Mouse (Mus musculus): Measurements from ENCODE around the gene Abtb2. TPM values are rescaled to one million over a fixed set of nuclear protein-coding genes. Genes with fewer than 3 reads are reported as not detected.

Gene Abtb2
- total RNA-seq, 2 experiments from 2014 or later = 7.7 to 8.3 TPM

GRCm38 (mm10) chr2:103728027-103728540 is 162.0 kb downstream of the Abtb2 start:
- DNase-seq (ENCODE audit: low spot score in 2 of 2) = no peak

DNA sequence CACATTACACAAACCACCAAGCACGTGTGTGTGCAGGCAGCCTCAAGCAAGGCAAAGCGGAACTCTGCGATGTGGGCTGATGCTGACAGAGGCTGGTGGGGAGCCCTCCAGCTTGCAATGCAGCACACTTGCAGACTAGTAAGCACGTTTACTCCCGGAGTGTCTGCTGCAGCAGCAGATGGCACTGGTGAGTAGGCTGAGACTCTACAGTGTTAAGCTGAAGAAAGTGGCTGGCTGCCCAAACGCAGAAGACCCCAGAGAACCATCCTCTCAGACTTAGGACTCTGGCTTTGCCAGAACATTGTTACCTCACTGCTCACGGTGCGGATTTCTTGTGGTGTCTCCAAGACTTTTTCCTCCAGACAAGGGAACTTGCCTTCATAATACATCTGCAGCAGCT is 164.9 kb downstream of the Abtb2 start:
- DNase-seq (ENCODE audit: low spot score in 2 of 2) = peak; percentile 63 to 76

DNA sequence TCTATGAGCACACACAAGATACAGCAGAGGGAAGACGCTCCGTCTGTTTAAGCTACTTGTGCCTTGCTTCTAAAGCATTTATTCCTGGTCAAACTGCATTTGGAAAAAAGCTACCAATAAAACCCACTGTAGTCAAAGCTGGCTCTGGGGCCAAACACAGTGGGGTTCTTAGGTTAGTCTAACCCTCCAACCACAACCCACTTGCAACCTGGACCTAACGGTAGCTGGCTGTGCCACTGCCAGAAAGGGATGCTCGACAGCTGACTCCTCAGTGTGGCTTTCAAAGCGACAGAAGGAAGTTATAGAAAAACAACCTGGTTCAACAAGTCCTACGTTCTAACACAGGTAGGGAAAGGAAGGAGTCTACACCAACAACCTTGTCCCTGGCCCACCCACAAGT is 165.3 kb downstream of the Abtb2 start:
- DNase-seq (ENCODE audit: low spot score in 2 of 2) = no peak

DNA sequence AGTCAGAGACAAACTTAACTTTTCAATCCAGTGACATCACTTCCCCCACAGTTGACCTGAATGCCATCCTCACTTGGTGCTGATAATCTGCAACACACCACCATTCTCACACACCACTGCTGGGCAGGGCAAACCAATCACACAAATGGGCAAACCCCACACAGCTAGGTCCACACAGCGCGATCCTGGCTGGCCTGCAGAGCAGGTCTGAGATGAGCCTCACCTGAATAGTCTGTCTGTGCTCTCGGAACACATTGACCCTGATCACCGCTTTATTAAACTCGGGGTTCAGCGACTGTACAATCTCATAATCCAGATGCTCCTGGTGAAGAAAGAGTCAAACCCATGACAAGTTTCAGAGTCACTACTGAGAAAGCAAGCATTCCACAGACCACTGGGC is 176.7 kb downstream of the Abtb2 start:
- no peak for DNase-seq (ENCODE audit: low spot score in 2 of 2)

- no peak for DNase-seq (ENCODE audit: low spot score in 2 of 2)
Measured at GRCm38 (mm10) chr2:103743536-103743935, 177.4 kb downstream of the Abtb2 start.

DNA sequence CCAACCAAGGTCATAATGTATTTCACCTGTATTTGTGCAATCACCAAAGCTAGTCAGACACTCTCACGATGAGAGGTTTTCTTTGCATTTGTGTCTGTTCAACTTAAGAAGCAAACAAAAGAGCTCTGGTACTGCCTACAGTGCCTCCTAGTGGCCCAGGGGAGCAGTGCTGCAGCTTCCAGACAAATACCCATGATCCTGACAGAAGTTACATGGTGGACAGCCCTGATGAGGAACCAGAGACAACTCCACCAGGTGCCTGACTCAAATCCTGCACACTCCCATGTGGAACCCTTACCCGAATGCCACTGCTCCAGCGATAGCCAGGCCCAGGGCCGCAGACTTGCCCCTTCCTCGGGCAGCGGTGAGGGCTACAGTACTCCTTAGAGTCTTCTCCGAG is 177.9 kb downstream of the Abtb2 start:
- DNase-seq (ENCODE audit: low spot score in 2 of 2) = peak; percentile 61 to 66

GRCm38 (mm10) chr2:103745481-103745880 is 179.4 kb downstream of the Abtb2 start:
- no peak for DNase-seq (ENCODE audit: low spot score in 2 of 2)

DNA sequence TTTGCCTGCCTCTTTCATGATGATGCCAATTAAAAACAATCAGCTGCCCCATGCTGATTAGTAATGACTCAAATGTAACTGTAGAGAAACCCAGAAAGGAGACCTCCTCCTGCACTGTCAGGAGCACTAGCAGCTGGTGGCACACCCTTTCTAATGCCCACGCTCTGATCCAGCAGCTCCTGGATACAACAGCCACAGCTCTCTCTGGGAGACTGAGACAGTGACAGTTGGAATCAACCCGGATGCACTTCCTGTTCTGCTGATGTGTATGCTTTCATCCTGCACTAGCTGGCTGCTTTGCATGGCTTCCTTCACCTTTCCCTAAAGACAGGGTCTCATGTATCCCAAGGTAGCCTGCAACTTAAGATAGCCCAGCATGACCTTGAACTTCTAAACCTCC is 180.0 kb downstream of the Abtb2 start:
- no peak for DNase-seq (ENCODE audit: low spot score in 2 of 2)

- no peak for DNase-seq (ENCODE audit: low spot score in 2 of 2)
Measured at GRCm38 (mm10) chr2:103746761-103747160, 180.7 kb downstream of the Abtb2 start.

GRCm38 (mm10) chr2:103747891-103748290 is 181.8 kb downstream of the Abtb2 start:
- DNase-seq (ENCODE audit: low spot score in 2 of 2) = no peak

DNA sequence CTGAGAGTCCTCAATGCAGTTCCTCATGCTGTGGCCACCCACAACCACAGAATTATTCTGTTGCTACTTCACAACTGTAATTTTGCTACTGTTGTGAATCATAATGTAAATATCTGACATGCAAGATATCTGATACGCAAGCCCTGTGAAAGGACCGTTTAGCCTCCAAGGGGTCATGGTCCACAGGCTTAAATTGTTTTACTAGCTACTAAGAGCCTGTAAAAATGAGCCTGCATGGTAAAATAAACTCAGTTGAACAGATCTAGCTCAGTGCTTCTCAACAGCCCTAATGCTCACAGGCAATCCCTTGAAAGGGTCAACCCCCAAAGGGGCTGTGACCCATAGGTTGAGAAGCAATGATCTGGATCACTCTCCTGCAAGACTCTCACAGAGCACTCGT is 183.0 kb downstream of the Abtb2 start:
- no peak for DNase-seq (ENCODE audit: low spot score in 2 of 2)

- no peak for DNase-seq (ENCODE audit: low spot score in 2 of 2)
Measured at GRCm38 (mm10) chr2:103751771-103752170, 185.7 kb downstream of the Abtb2 start.

GRCm38 (mm10) chr2:103754614-103755013 is 188.5 kb downstream of the Abtb2 start:
- no peak for DNase-seq (ENCODE audit: low spot score in 2 of 2)

- no peak for DNase-seq (ENCODE audit: low spot score in 2 of 2)
Measured at GRCm38 (mm10) chr2:103755458-103756085, 189.5 kb downstream of the Abtb2 start.

DNA sequence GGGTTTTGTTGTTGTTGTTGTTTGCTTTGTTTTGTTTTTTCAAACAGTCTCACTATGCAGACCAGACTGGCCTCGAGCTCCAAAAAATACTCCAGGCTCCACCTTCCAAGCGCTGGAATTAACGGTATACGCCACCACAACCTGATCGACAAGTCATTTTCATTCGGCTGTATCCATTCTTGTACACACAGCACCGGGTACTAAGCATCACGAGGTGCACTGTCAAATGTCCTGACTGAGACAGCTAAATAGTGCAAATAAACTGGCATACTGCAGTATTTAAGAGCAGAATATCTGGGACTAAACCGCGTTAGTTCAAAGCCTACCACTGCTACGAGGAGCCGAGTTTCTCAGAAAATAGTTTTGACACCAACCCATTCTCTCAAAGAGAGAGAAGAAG is 194.3 kb downstream of the Abtb2 start:
- no peak for DNase-seq (ENCODE audit: low spot score in 2 of 2)

GRCm38 (mm10) chr2:103760906-103761716 is 195.0 kb downstream of the Abtb2 start, which contains the start of gene Nat10:
Nat10 (minus strand) TSS chr2:103761270.
- peak; percentile 98 to 99 for DNase-seq (ENCODE audit: low spot score in 2 of 2)

DNA sequence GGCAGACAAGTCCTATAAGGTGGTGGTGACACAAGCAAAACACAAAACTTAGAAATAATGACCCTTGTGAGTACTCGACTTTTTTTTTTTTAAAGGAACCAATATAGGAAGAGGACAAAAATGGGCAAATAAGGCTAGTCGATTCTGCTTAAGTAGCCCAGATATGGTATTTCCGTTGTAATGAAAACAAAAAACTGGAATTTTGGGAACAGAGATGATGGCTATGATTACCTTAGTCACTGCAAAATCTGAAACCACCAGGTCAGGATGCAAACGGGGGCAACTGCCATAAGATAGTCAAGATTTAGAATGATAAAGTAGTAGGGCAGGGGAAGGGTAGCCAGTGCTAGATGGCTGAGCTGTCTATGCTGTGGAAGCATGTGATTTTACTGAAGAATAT is 195.9 kb downstream of the Abtb2 start:
- no peak for DNase-seq (ENCODE audit: low spot score in 2 of 2)

GRCm38 (mm10) chr2:103762492-103762891 is 196.4 kb downstream of the Abtb2 start:
- no peak for DNase-seq (ENCODE audit: low spot score in 2 of 2)
